Mouse (Mus musculus) natural killer cell, adult 2 months (primary cell): ENCODE measurements around the gene Olfr959.

ENCODE experiments used
- DNase-seq, 2 experiments: peaks; one replicate each; pipeline ENCODE4 v3.0.0; 2022; ENCODE audit warnings: low spot score in 2 of 2

Olfr959 gene

GRCm38 (mm10) chr9:39575469-39575868, at the start of gene Olfr959:
TSS of gene Olfr959 (minus strand) at chr9:39575569.
- DNase-seq: no peak

DNA sequence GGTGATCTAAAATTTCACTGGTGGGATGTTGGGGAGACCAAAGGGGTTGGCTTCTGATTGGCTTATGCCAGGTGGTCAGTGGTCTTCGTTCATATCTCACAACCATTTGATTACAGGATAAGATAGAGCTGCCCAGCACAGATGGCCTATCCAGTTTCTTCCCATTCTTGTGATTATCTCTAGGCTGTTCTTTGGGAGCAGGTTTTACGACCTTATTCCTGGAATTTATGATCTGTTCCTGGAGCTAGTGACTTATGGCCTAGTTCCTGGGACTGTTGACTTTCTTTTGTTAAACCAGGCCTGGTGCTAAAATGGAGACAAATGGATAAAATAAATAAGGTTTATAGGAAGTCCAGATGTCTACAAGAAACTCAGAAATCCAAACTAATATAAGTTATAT, 49.3 kb upstream of the Olfr959 start:
- DNase-seq: no peak

DNA sequence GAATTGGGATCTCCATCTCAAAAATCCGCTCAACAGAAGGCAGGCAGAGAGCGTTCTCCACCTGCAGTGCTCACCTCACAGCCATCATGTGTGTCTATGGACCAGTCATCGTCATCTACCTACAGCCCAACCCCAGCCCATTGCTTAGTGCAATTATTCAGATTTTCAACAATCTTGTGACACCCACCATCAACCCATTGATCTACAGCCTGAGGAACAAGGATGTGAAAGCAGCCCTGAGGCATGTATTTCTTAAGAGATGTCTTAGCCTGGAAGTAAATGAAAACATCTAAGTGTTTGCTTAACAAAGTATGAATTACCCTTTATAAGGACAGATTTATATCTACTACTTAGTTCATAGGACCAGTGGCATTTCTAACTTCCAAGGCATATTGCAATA, 48.4 kb upstream of the Olfr959 start:
- DNase-seq: no peak

GRCm38 (mm10) chr9:39621073-39621472, 45.7 kb upstream of the Olfr959 start, which contains the start of gene Olfr960:
TSS of gene Olfr960 (plus strand) at chr9:39621373.
- DNase-seq: no peak

GRCm38 (mm10) chr9:39611953-39612352, 36.6 kb upstream of the Olfr959 start:
- no peak for DNase-seq

DNA sequence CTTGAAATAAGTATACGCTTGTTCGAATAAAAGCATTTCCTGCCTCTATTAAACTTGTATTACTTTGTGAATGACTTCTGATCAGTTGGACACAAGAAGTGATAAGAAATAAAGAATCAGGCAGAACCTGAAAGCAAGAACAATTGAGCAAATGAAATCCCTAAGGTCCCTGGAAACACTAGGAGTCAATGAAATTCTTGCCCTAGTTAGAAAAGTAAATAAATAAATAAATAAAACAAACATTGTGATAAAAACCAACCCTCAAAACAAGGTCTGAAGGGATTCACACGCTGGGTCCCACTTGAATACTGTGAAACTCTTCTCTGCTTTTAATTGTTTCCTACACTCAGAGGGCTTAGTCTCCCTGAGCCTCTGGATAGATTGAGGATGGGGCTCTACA, 35.0 kb upstream of the Olfr959 start, which contains the start of gene Olfr148:
TSS of gene Olfr148 (plus strand) at position 301 of the 400 bp plus-strand sequence.
- no peak for DNase-seq

DNA sequence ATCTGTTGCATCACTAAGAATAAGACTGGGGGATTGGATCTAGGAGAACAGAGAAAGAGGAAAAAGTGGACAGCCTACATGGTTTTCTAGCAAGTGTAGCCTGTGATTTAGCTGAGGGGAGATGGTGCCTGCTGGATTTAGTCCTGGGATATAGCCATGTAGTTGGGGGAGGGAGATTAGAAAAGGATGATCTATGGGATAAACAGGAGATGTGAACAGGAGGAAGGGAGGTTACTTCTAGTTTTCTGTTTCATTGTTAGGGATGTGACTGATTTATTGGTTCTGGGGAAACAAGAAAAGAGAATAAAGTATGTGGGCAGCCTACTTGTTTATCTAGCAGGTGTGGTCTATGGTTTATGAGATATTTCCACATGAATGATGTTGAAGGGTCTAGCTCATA, 33.1 kb upstream of the Olfr959 start:
- DNase-seq: no peak

GRCm38 (mm10) chr9:39603999-39604453, 28.7 kb upstream of the Olfr959 start, which contains the start of gene AW551984:
TSS of gene AW551984 (minus strand) at chr9:39604403.
- DNase-seq: no peak

DNA sequence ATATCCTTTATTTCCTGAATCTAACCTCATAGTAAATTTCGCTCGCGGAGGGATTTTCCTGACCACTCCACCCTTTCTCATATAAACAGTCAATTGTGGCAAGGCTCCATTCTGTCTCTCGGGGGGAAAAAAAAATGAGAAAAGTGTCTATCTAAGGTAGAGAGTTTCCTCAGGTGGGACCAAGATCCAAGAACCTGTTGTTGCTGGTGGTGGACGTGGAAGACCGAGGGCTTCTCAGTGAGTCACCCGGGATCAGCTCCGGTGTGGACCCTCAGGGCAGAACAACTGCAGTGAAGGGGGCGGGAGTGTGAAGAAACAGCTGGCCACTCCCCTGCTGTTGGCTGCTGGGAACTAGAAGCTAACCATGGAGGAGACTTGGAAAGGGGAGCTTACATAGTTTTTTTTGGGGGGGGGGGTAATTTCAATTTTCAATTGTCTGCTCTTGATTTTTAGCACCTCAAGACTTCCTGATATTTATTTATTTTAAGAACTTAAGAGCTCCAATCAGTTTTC, 28.0 kb upstream of the Olfr959 start:
- DNase-seq: no peak

GRCm38 (mm10) chr9:39602536-39603332, 27.4 kb upstream of the Olfr959 start:
- DNase-seq: no peak

DNA sequence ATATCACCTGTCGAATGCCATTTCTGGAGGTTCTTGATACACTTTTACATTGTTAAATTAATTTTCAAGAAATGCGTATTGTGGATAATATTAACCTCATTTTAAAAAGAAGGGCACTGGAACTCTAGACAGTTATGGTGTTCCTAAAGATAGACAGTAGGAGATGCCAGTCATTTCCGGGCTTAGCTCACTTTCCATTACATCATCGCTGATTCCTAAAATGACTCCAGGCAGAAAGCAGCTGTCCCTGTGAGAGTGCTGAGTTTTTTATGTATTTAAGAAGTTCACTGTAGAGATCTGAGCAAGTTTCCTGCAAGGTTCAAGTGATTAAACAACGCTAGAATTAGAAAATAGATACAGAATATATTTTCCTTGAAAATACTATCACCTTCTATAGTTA, 1.7 kb upstream of the Olfr959 start:
- DNase-seq: no peak

DNA sequence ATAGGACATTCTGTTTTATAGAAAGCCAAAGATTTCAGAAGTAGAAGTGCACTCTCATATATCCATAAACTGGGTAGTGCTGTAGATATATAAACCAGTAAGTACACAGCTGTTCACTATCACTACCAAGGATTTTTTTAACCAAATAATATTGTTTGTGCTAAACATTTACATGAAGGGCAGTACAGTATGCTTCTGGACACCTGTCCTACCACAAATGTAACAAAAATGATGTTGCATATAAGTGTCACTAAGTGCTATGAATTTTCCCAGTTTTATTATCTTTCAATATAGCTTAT, 17.1 kb downstream of the Olfr959 start:
- no peak for DNase-seq

DNA sequence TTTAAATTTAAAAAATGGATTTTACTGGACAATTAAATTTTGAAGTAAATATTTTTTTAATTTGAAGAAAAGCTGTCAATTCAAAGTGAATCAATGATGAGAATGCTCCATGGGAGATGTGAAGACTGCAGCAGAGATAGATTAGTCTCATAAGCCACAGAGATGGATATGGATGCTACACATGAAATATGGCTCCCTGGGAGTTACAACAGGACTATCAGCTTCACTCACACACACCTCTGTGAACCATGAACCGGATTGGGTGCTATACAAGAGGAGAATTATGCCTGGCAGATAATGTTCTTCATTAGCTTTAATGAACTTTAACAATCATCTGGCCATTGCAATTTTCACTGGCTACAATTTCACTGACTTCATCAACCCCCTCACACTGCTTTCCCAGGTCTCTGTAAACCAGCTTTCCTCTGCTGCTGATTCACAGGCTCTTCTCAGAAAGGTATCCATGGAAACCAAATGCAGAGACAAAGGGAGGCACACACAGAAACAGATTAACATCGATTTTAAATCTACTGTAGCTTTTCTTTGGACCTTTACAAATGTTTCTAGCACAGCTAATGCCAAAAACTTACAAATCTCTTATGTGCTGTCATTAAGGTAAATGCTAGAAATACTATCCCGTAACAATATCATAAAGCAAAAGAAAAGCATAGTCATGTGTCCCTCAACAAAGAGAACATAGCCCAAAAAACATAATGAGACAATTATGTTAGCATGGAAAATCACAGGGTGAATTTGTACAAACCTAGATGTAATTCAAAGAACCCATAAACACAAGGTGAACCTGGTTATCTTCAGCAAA, 17.6 kb downstream of the Olfr959 start:
- no peak for DNase-seq

- DNase-seq: no peak
Observed at GRCm38 (mm10) chr9:39553946-39554345, 21.4 kb downstream of the Olfr959 start, which contains the start of gene Olfr958. TSS of gene Olfr958 (minus strand) at chr9:39554054.

- no peak for DNase-seq
Observed at GRCm38 (mm10) chr9:39550806-39551205, 24.6 kb downstream of the Olfr959 start.

- no peak for DNase-seq
Observed at GRCm38 (mm10) chr9:39523616-39524285, 51.6 kb downstream of the Olfr959 start.
